Comparison of ENCODE assay signal across 22 mouse cellular contexts in genomic region chr8:70194191-70194590, GRCm38 (mm10). TPM values are rescaled to one million over a fixed set of nuclear protein-coding genes. Genes with fewer than 3 reads are reported as not detected.
A peak's percentile ranks its signal among the peaks of the same experiment; 100 is the strongest.
DNase-seq lines count a peak whose midpoint lies in the region; ATAC-seq and TF ChIP-seq lines count a peak whose summit lies in the region.
"Had no signal": no experiment of that assay in that cellular context is flagged by ENCODE, and none has a peak within 500 bp of the region (broad histone marks: within the 10 kb centered on the region; RNA-seq: fewer than 3 reads in every experiment).

No protein-coding gene starts in this region.

- H3K27ac ChIP-seq in intestine, postnatal 0 days (ENCODE audit: low read depth, low read length), result peak overlapping the region; percentile 89
- H3K27ac ChIP-seq in intestine, embryonic 16.5 days (ENCODE audit: low read length), result no peak overlapping the region
- H3K27ac ChIP-seq in brown adipose tissue, adult 24 weeks (replicated peaks; ENCODE audit: low read depth, low read length), result 0 out of 2 replicates have a peak overlapping the region, but pooled peaks have one; percentile 21
- H3K27ac ChIP-seq: embryonic facial prominence, embryonic 15.5 days; forebrain, embryonic 10.5 days; heart, embryonic 10.5 days; hindbrain, embryonic 15.5 days had no signal

- H3K27me3 ChIP-seq in intestine, postnatal 0 days (replicated peaks; ENCODE audit: control insufficient read depth, insufficient read depth, low read length), result no peaks in the 10 kb centered on the region
- H3K27me3 ChIP-seq in intestine, embryonic 16.5 days (replicated peaks; ENCODE audit: control insufficient read depth, insufficient read depth, low read length), result no peaks in the 10 kb centered on the region
- H3K27me3 ChIP-seq: embryonic facial prominence, embryonic 15.5 days; hindbrain, embryonic 15.5 days had no signal

- DNase-seq in adrenal gland, adult 8-10 months, result peak; percentile 57
- DNase-seq in adrenal gland, postnatal 25 days, result no peak
- DNase-seq in lung, postnatal 10 days, result peak; percentile 38
- no peak for DNase-seq in lung, adult 2 months
- DNase-seq: cerebellum, adult 11 months; cerebellum, adult 8-10 months; cerebellum, postnatal 14 days; embryo, embryonic 11 days; gastrocnemius, postnatal 10 days; heart, adult 18-20 months; heart, postnatal 10 days had no signal

- WGBS in intestine, postnatal 0 days, result 76% methylated on average over 3 of the region's 3 CpGs
- WGBS in intestine, embryonic 16.5 days, result 83% methylated on average over 3 of the region's 3 CpGs
- 69% methylated on average over 3 of the region's 3 CpGs for WGBS in lung, adult 2 months

- H3K9ac ChIP-seq in intestine, postnatal 0 days (ENCODE audit: low read depth, low read length), result no peak overlapping the region
- H3K9ac ChIP-seq in intestine, embryonic 16.5 days (ENCODE audit: low read depth, low read length), result no peak overlapping the region
- H3K9ac ChIP-seq: embryonic facial prominence, embryonic 15.5 days; hindbrain, embryonic 15.5 days had no signal

- H3K4me3 ChIP-seq in intestine, postnatal 0 days (ENCODE audit: low read depth, low read length), result no peak overlapping the region
- H3K4me3 ChIP-seq in intestine, embryonic 16.5 days (ENCODE audit: low read length), result no peak overlapping the region
- no peak overlapping the region for H3K4me3 ChIP-seq in lung, adult 2 months (replicated peaks; ENCODE audit: extremely low read depth, low read depth, low read length)
- no peak overlapping the region for H3K4me3 ChIP-seq in brown adipose tissue, adult 24 weeks (ENCODE audit: insufficient read depth, low read depth, low read length)
- H3K4me3 ChIP-seq: embryonic facial prominence, embryonic 15.5 days; erythroblast, embryonic 14.5 days; forebrain, embryonic 10.5 days; heart, embryonic 10.5 days; hindbrain, embryonic 15.5 days had no signal

- peaks cover 29% of the 10 kb centered on the region; the same call in 1 of the 2 replicates for H3K4me1 ChIP-seq in intestine, postnatal 0 days (replicated peaks; ENCODE audit: control insufficient read depth, insufficient read depth, low read length)
- peaks cover 31% of the 10 kb centered on the region for H3K4me1 ChIP-seq in intestine, embryonic 16.5 days (ENCODE audit: control insufficient read depth, insufficient read depth, low read length)
- H3K4me1 ChIP-seq in lung, adult 2 months (ENCODE audit: control insufficient read depth, insufficient read depth, low read length), result no peaks in the 10 kb centered on the region
- peaks cover 15% of the 10 kb centered on the region for H3K4me1 ChIP-seq in brown adipose tissue, adult 24 weeks (ENCODE audit: control insufficient read depth, insufficient read depth, insufficient read length, low read length)
- H3K4me1 ChIP-seq: embryonic facial prominence, embryonic 15.5 days; hindbrain, embryonic 15.5 days had no signal

- H3K4me2 ChIP-seq in intestine, postnatal 0 days (replicated peaks; ENCODE audit: low read depth), result no peak overlapping the region
- no peak overlapping the region for H3K4me2 ChIP-seq in intestine, embryonic 16.5 days (ENCODE audit: low read depth, low read length)
- H3K4me2 ChIP-seq: embryonic facial prominence, embryonic 15.5 days; hindbrain, embryonic 15.5 days had no signal

- TF ChIP-seq POLR2A in lung, adult 2 months (IDR thresholded peaks at IDR 0.05; ENCODE audit: borderline replicate concordance, extremely low read depth, low read depth, low read length), result no peak

- H3K36me3 ChIP-seq in intestine, postnatal 0 days (ENCODE audit: control insufficient read depth, insufficient read depth), result peaks cover 9% of the 10 kb centered on the region; the same call in 1 of the 2 replicates
- no peaks in the 10 kb centered on the region for H3K36me3 ChIP-seq in intestine, embryonic 16.5 days (ENCODE audit: control insufficient read depth, insufficient read depth, low read length)
- H3K36me3 ChIP-seq: forebrain, embryonic 10.5 days had no signal

- ATAC-seq in intestine, postnatal 0 days, result no peak
- ATAC-seq in intestine, embryonic 16.5 days, result no peak
- ATAC-seq: forebrain, embryonic 14.5 days had no signal

- no peak for TF ChIP-seq CTCF in intestine, postnatal 0 days (IDR thresholded peaks at IDR 0.05; ENCODE audit: low read depth)
- no peak for TF ChIP-seq CTCF in lung, adult 2 months (IDR thresholded peaks at IDR 0.05; ENCODE audit: insufficient read depth, low read length)

- no peaks in the 10 kb centered on the region for H3K9me3 ChIP-seq in intestine, postnatal 0 days (ENCODE audit: control insufficient read depth)
- H3K9me3 ChIP-seq in intestine, embryonic 16.5 days (ENCODE audit: control insufficient read depth, low read length), result no peaks in the 10 kb centered on the region
- H3K9me3 ChIP-seq: embryonic facial prominence, embryonic 15.5 days; forebrain, embryonic 10.5 days; heart, embryonic 10.5 days; hindbrain, embryonic 15.5 days had no signal

RNA-seq across cellular contexts. Expression of gene Slc25a42, which starts 17.9 kb away (rescaled TPM):
- 10 to 100 TPM; 41.0 to 54.2 (median 43.1) TPM for total RNA-seq in adrenal gland, adult 8-10 months (2022)
- 57.7 and 65.6 TPM in 2 replicates for total RNA-seq in adrenal gland, postnatal 25 days (2021)
- polyA plus RNA-seq in intestine, postnatal 0 days (2015; fragmentation: Nextera tagmentation; extraction: Ambion mirVana), result 12.0 and 12.2 TPM in 2 replicates
- 7.6 and 10.5 TPM in 2 replicates for polyA plus RNA-seq in intestine, embryonic 16.5 days (2015; fragmentation: Nextera tagmentation; extraction: Ambion mirVana)
- polyA plus RNA-seq in lung, adult 2 months (2012; rRNA removed), result 26.9 and 29.6 TPM in 2 replicates
- polyA plus RNA-seq in brown adipose tissue, adult 24 weeks (2012; ENCODE audit: insufficient read depth, insufficient read length, missing spikeins), result 75.9 and 89.9 TPM in 2 replicates

RNA-seq across cellular contexts. Expression of gene Tmem161a, which starts 22.0 kb away (rescaled TPM):
- 10 to 100 TPM; 70.3 to 95.5 (median 90.6) TPM for total RNA-seq in adrenal gland, adult 8-10 months (2022)
- total RNA-seq in adrenal gland, postnatal 25 days (2021), result 55.6 and 76.6 TPM in 2 replicates
- polyA plus RNA-seq in intestine, postnatal 0 days (2015; fragmentation: Nextera tagmentation; extraction: Ambion mirVana), result 40.0 and 42.0 TPM in 2 replicates
- 66.9 and 67.7 TPM in 2 replicates for polyA plus RNA-seq in intestine, embryonic 16.5 days (2015; fragmentation: Nextera tagmentation; extraction: Ambion mirVana)
- 101 and 105 TPM in 2 replicates for polyA plus RNA-seq in lung, adult 2 months (2012; rRNA removed)
- polyA plus RNA-seq in brown adipose tissue, adult 24 weeks (2012; ENCODE audit: insufficient read depth, insufficient read length, missing spikeins), result 20.3 and 22.0 TPM in 2 replicates

RNA-seq across cellular contexts. Expression of gene Sugp2, which starts 39.8 kb away (rescaled TPM):
- 10 to 100 TPM; 34.6 to 65.6 (median 46.1) TPM for total RNA-seq in adrenal gland, adult 8-10 months (2022)
- total RNA-seq in adrenal gland, postnatal 25 days (2021), result 45.2 and 50.7 TPM in 2 replicates
- 8.0 and 11.5 TPM in 2 replicates for polyA plus RNA-seq in intestine, postnatal 0 days (2015; fragmentation: Nextera tagmentation; extraction: Ambion mirVana)
- polyA plus RNA-seq in intestine, embryonic 16.5 days (2015; fragmentation: Nextera tagmentation; extraction: Ambion mirVana), result 17.3 and 18.1 TPM in 2 replicates
- 26.6 and 31.0 TPM in 2 replicates for polyA plus RNA-seq in lung, adult 2 months (2012; rRNA removed)
- 5.9 and 10.4 TPM in 2 replicates for polyA plus RNA-seq in brown adipose tissue, adult 24 weeks (2012; ENCODE audit: insufficient read depth, insufficient read length, missing spikeins)

RNA-seq across cellular contexts. Expression of gene Armc6, which starts 40.1 kb away (rescaled TPM):
- 10 to 100 TPM; 13.3 to 19.3 (median 16.0) TPM for total RNA-seq in adrenal gland, adult 8-10 months (2022)
- 11.3 and 20.8 TPM in 2 replicates for total RNA-seq in adrenal gland, postnatal 25 days (2021)
- polyA plus RNA-seq in intestine, postnatal 0 days (2015; fragmentation: Nextera tagmentation; extraction: Ambion mirVana), result 10.0 and 11.2 TPM in 2 replicates
- 25.1 and 29.0 TPM in 2 replicates for polyA plus RNA-seq in intestine, embryonic 16.5 days (2015; fragmentation: Nextera tagmentation; extraction: Ambion mirVana)
- 14.5 and 15.1 TPM in 2 replicates for polyA plus RNA-seq in lung, adult 2 months (2012; rRNA removed)
- 5.0 and 6.7 TPM in 2 replicates for polyA plus RNA-seq in brown adipose tissue, adult 24 weeks (2012; ENCODE audit: insufficient read depth, insufficient read length, missing spikeins)

RNA-seq across cellular contexts. Expression of gene Mef2b, which starts 54.7 kb away (rescaled TPM):
- total RNA-seq in adrenal gland, adult 8-10 months (2022), result 1 to 10 TPM in 2 of 4 experiments, under 1 TPM in 2; 0.70 to 1.4 (median 0.99) TPM
- 0.79 TPM in 1 of 2 replicates, not detected in the other for total RNA-seq in adrenal gland, postnatal 25 days (2021)
- polyA plus RNA-seq in intestine, postnatal 0 days (2015; fragmentation: Nextera tagmentation; extraction: Ambion mirVana), result 0.12 TPM in 1 of 2 replicates, not detected in the other
- polyA plus RNA-seq in intestine, embryonic 16.5 days (2015; fragmentation: Nextera tagmentation; extraction: Ambion mirVana), result 0.11 and 0.23 TPM in 2 replicates
- polyA plus RNA-seq in lung, adult 2 months (2012; rRNA removed), result 0.31 and 0.50 TPM in 2 replicates
- polyA plus RNA-seq in brown adipose tissue, adult 24 weeks (2012; ENCODE audit: insufficient read depth, insufficient read length, missing spikeins), result not detected in 2 replicates
- total RNA-seq: common myeloid progenitor, adult 5-6 weeks; hematopoietic stem cell, adult 5-6 weeks had no signal

Comparison
In these comparisons a context has a peak if more than half of its experiments do, and no peak if none do; other contexts are left out.
1. DNase-seq: peak in adrenal gland, adult 8-10 months (single experiment) and lung, postnatal 10 days (single experiment); none in adrenal gland, postnatal 25 days (single experiment) and lung, adult 2 months (single experiment).